Mouse (Mus musculus) lung, embryonic 16.5 days (tissue): ENCODE measurements around the gene Ptpdc1. TPM values are rescaled to one million over a fixed set of nuclear protein-coding genes. Genes with fewer than 3 reads are reported as not detected.
A peak's percentile ranks its signal among the peaks of the same experiment; 100 is the strongest.

Experiments
- ATAC-seq: fragments of 200-750 bp; cut with Nextera tagmentation; 2 replicates; pipeline ENCODE4 v1.8.0; 2017; ENCODE audit warnings: low read depth, mild to moderate bottlenecking, moderate library complexity
- H3K27ac ChIP-seq: fragments of 300-500 bp; sonication (generic); 2 replicates; pipeline ENCODE4 v1.5.1; 2014; ENCODE audit warnings: mild to moderate bottlenecking, control low read depth, low read length
- H3K27me3 ChIP-seq: fragments of 300-500 bp; sonication (generic); 2 replicates; pipeline ENCODE4 v1.6.1; 2014; ENCODE audit warnings: low read depth, low read length, mixed read lengths; ENCODE audit not compliant: control insufficient read depth, insufficient read depth
- H3K36me3 ChIP-seq: fragments of 300-500 bp; sonication (generic); 2 replicates; pipeline ENCODE4 v1.6.1; 2014; ENCODE audit warnings: low read length; ENCODE audit not compliant: control insufficient read depth, insufficient read depth
- H3K4me1 ChIP-seq: fragments of 300-500 bp; sonication (generic); replicated peaks from 2 replicates; pipeline ENCODE4 v1.6.1; 2014; ENCODE audit warnings: low read length, mixed read lengths; ENCODE audit not compliant: control insufficient read depth, insufficient read depth
- H3K4me2 ChIP-seq: fragments of 300-500 bp; sonication (generic); 2 replicates; pipeline ENCODE4 v1.6.1; 2014; ENCODE audit warnings: low read depth, low read length, control low read depth
- H3K4me3 ChIP-seq: fragments of 300-500 bp; sonication (generic); 2 replicates; pipeline ENCODE4 v1.5.1; 2014; ENCODE audit warnings: mild to moderate bottlenecking, low read length, control low read depth
- H3K9ac ChIP-seq: fragments of 300-500 bp; sonication (generic); 2 replicates; pipeline ENCODE4 v1.6.1; 2014; ENCODE audit warnings: low read length, control low read depth
- H3K9me3 ChIP-seq: fragments of 300-500 bp; sonication (generic); 2 replicates; pipeline ENCODE4 v1.6.1; 2016; ENCODE audit warnings: low read length; ENCODE audit not compliant: control insufficient read depth
- WGBS: fragments of 180-500 bp; shearing (Covaris S2); extraction: QIAGEN DNeasy Blood & Tissue Kit; methylation state at CpG from one replicate; pipeline ENCODE4 v1.1.7; 2014; 5-methylcytosine and 5-hydroxymethylcytosine counted together
- polyA plus RNA-seq: library from polyadenylated mRNA; unstranded; fragments of >200 nt; fragmentation: Nextera tagmentation; extraction: Ambion mirVana; gene quantifications from 2 replicates; pipeline ENCODE4 v1.2.1, GENCODE M21; 2015

Gene Ptpdc1
- 9.2 and 10.1 TPM in 2 replicates for polyA plus RNA-seq

GRCm38 (mm10) chr13:48625433-48626184 lies at the start of gene Ptpdc1:
Gene Ptpdc1 (minus strand): TSS chr13:48625664.
- H3K4me3 ChIP-seq, result peak within 1 kb of the TSS; percentile 83
- peak within 1 kb of the TSS; percentile 85 for H3K27ac ChIP-seq
- H3K9me3 ChIP-seq, result no peaks in the 10 kb centered on the region
- ATAC-seq, result peak; percentile 99
- 2% methylated on average over 75 of the region's 76 CpGs for WGBS
- no peaks in the 10 kb centered on the region for H3K36me3 ChIP-seq
- H3K4me2 ChIP-seq, result peak within 1 kb of the TSS; percentile 96
- no peaks in the 10 kb centered on the region for H3K27me3 ChIP-seq
- peaks cover 3% of the 10 kb centered on the region; the same call in 1 of the 2 replicates for H3K4me1 ChIP-seq
- H3K9ac ChIP-seq, result peak within 1 kb of the TSS; percentile 95

DNA sequence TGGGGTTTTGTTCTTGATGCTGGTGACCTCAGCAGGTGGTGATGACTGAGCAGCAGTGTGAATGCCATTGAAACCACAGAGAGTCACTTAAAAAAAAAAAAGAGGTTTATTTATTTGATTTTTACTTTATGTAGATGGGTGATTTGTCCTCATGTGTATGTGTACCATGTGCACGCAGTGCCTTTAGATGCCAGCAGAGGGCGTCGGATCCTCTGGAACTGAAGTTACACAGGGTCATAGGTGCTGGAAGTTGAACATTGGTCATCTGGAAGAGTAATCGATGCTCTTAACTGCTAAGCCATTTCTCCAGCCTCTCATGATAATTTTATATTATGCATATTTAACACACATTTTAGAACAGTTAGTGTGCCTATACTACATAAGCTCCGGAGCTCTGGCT lies 49.1 kb upstream of the Ptpdc1 start:
- no peak for ATAC-seq

DNA sequence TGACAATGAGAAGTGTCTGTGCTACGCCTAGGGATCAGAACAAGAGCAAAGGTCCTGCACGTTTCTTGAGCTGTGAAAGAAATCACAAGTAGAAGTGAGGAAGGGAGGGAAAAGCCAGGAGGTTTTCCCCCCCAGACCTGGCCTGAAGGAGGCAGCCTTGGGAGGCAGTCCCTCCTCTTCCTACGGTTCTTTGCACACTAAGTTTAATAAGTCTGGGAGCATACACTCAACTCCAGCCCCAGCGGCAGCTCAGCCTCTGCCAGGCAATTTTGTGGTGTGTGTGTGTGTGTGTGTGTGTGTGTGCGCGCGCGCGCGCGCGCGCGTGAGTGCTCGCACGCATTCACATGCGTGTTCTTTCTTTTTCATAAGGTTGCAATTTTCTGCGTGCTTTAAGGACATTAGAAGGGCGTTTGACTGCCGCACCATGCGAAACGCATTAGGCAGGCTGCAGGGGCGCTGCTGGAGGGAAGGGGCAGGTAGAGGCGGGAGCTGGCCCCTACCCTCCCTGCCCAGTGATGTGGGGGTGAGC lies 46.9 kb upstream of the Ptpdc1 start:
- 1% methylated on average over 24 of the region's 24 CpGs for WGBS
- Histone ChIP-seq H3K4me3 (0 out of 2 replicates have a peak overlapping the region, but pooled peaks have one; percentile 11), H3K4me1 (peaks cover 7% of the 10 kb centered on the region), H3K27me3 (peaks cover 63% of the 10 kb centered on the region), H3K4me2 (peak overlapping the region; percentile 17), H3K36me3 (no peaks in the 10 kb centered on the region), H3K9me3 (0 out of 2 replicates have a peak, but pooled peaks cover 2% of the 10 kb centered on the region), H3K9ac (no peak overlapping the region), H3K27ac (no peak overlapping the region)
- ATAC-seq, result no peak

More for the DNA sequence above, 49.1 kb upstream of the Ptpdc1 start:
- no peaks in the 10 kb centered on the region for H3K36me3 ChIP-seq
- H3K27ac ChIP-seq, result no peak overlapping the region
- H3K9me3 ChIP-seq, result 0 out of 2 replicates have a peak, but pooled peaks cover 2% of the 10 kb centered on the region
- 73% methylated on average over 5 of the region's 5 CpGs for WGBS
- no peaks in the 10 kb centered on the region; the same call in 1 of the 2 replicates for H3K4me1 ChIP-seq
- no peak overlapping the region for H3K9ac ChIP-seq
- peaks cover 46% of the 10 kb centered on the region for H3K27me3 ChIP-seq
- H3K4me3 ChIP-seq, result no peak overlapping the region
- H3K4me2 ChIP-seq, result no peak overlapping the region

DNA sequence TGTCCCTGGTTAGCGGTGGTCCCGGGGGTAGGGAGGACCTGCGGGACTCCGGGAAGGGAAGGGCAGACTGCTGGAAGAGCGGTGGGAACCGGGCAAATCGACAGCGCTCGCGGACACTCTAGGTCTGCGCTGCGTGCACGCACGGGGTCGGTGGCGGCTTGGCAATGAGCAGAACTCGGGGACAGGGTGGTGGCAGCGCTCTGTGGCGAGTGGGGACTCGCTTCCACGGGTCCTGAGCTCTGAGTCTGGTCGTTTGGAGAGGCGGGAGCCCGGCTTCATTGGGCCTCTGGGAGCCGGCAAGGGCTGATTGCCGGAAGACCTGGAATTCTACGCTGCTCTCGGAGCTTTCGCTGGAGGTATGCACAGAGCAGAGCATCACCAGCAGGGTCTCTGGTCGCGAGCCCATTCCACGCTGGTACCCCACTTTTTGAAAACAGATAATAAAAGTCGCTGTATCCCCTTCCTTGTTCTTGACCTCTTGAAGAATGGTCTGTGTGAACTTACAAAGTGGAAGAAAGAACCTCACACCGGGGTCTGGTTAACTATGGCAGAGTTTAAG lies 43.6 kb upstream of the Ptpdc1 start:
- ATAC-seq, result no peak
- Histone ChIP-seq H3K4me3 (peak overlapping the region; percentile 27), H3K27ac (no peak overlapping the region), H3K9me3 (no peaks in the 10 kb centered on the region), H3K9ac (no peak overlapping the region), H3K4me1 (peaks cover 7% of the 10 kb centered on the region), H3K4me2 (peak overlapping the region; percentile 30), H3K27me3 (peaks cover 89% of the 10 kb centered on the region), H3K36me3 (no peaks in the 10 kb centered on the region)
- WGBS, result under 1% methylated on average over 34 of the region's 34 CpGs

DNA sequence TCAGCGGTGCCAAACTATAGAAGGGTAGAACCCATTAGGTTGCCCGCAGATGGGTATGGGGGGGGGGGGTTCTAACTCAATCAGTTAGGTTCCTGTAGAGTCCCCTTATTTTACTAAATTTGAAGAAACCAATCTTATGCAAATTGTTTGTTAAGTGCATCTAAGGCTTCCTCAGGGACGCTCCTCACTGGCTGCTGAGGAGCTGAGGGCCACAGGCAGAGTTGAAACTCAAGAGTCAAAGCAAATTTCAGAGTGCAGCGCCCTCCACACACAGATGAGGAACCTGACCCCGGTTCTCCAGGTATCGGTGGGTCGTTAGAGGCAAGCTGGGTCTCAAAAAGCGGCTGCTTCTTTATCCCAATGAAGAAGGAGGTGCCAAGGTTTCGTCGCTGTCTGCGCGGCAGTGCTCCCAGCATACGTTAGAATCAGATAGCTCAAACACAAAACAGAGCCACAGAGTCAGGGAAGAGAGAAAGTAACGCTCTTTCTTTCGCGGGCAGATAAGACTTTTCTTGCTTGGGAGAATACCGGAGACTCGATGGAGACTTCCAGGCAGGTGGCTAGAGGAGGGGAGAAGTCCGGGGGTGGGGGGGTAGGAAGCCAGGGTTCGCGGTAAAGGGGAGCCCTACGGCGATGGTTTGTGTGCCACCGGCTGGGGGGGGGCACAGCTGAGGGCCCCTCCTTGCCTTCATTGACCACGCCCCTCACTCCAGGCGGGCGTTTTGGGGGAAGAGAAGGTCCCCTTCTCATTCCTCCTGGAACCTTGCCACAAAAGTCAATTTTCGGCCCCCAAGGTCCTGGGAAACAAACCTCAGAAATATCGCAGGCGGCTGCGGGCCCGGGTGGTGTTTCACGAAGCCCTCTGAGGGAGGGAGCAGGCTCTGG lies 42.9 kb upstream of the Ptpdc1 start:
- ATAC-seq, result no peak
- Histone ChIP-seq H3K27me3 (peaks cover 90% of the 10 kb centered on the region), H3K4me1 (peaks cover 7% of the 10 kb centered on the region), H3K9ac (no peak overlapping the region), H3K4me3 (peak overlapping the region; percentile 27), H3K9me3 (no peaks in the 10 kb centered on the region), H3K27ac (no peak overlapping the region), H3K36me3 (no peaks in the 10 kb centered on the region), H3K4me2 (peak overlapping the region; percentile 30)
- 3% methylated on average over 33 of the region's 33 CpGs for WGBS

- no peaks in the 10 kb centered on the region for H3K36me3 ChIP-seq
- ATAC-seq, result no peak
- H3K4me1 ChIP-seq, result peaks cover 12% of the 10 kb centered on the region
- no peak overlapping the region for H3K4me3 ChIP-seq
- H3K27ac ChIP-seq, result no peak overlapping the region
- WGBS, result 5% methylated on average over 4 of the region's 4 CpGs
- no peaks in the 10 kb centered on the region for H3K9me3 ChIP-seq
- no peak overlapping the region for H3K9ac ChIP-seq
- no peak overlapping the region for H3K4me2 ChIP-seq
- peaks cover 90% of the 10 kb centered on the region for H3K27me3 ChIP-seq
Measured at GRCm38 (mm10) chr13:48667461-48667860, 42.0 kb upstream of the Ptpdc1 start.

GRCm38 (mm10) chr13:48665656-48666597 lies 40.5 kb upstream of the Ptpdc1 start:
- WGBS, result 2% methylated on average over 58 of the region's 58 CpGs
- H3K27ac ChIP-seq, result no peak overlapping the region
- no peak overlapping the region for H3K4me2 ChIP-seq

GRCm38 (mm10) chr13:48664916-48665655 lies 39.6 kb upstream of the Ptpdc1 start:
- no peak overlapping the region for H3K27ac ChIP-seq
- no peak overlapping the region for H3K4me3 ChIP-seq
- H3K9ac ChIP-seq, result no peak overlapping the region
- no peaks in the 10 kb centered on the region for H3K9me3 ChIP-seq
- no peak for ATAC-seq
- peaks cover 16% of the 10 kb centered on the region for H3K4me1 ChIP-seq
- peaks cover 94% of the 10 kb centered on the region for H3K27me3 ChIP-seq
- no peak overlapping the region for H3K4me2 ChIP-seq
- H3K36me3 ChIP-seq, result no peaks in the 10 kb centered on the region
- WGBS, result 3% methylated on average over 39 of the region's 39 CpGs

More at GRCm38 (mm10) chr13:48665656-48666597, 40.5 kb upstream of the Ptpdc1 start:
- Histone ChIP-seq H3K9ac (no peak overlapping the region), H3K27me3 (peaks cover 93% of the 10 kb centered on the region), H3K36me3 (no peaks in the 10 kb centered on the region), H3K4me1 (peaks cover 12% of the 10 kb centered on the region), H3K4me3 (peak overlapping the region; percentile 13; the same call in 1 of the 2 replicates), H3K9me3 (no peaks in the 10 kb centered on the region)
- no peak for ATAC-seq
